Mouse (Mus musculus) T-cell, adult 66 days (primary cell): ENCODE results near the gene Chchd1. TPM values are rescaled to one million over a fixed set of nuclear protein-coding genes. Genes with fewer than 3 reads are reported as not detected.

ENCODE experiments used
- total RNA-seq, 2 experiments: library from RNA; stranded (reverse); gene quantifications; 3 replicates in 1 of 2; 4 replicates in 1 of 2; pipeline ENCODE4 v1.2.4; 2023

The Chchd1 gene
- total RNA-seq: 10 to 100 TPM; 38.1 to 44.3 TPM

GRCm38 (mm10) chr14:20702741-20703381 is at the start of gene Chchd1:
Gene Chchd1, plus strand, starts transcription at chr14:20703006.

GRCm38 (mm10) chr14:20656361-20656760 is 46.4 kb upstream of the Chchd1 start, which contains the start of gene Myoz1:
Gene Myoz1, minus strand, starts transcription at chr14:20656540.

DNA sequence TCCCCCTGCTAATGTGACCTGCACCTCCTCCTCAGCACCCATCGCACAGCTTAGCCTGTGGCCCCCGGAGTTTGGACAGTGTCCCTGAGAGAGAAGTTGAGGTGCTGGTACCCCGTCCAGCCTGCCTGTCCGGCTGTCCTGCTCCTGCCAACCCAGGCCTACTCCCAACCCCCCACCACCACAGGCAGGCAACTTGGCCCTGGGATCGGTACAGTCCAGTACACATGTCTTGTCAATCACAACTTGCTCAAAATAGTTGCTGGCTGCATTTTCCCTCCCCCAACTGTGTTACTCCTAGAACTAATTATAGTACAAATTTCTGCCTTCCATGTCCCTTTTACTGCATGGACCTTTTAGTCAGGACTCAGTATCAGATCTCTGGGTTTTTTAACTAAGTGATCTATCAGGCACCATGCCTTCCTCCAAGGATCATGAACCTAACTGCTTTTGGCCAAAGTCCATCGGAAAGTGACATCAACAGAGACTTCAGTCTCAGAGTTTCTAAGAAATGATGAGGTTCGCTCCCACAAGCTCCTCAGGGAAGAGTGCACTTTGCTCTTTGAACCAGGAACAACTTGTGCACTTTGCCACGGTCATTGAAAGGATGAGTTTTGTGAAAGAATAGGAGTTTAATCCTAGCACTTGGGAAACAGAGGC is 34.5 kb upstream of the Chchd1 start, which contains the start of gene Synpo2l:
Synpo2l (minus strand) TSS at position 201 of the 657 bp plus-strand sequence.

DNA sequence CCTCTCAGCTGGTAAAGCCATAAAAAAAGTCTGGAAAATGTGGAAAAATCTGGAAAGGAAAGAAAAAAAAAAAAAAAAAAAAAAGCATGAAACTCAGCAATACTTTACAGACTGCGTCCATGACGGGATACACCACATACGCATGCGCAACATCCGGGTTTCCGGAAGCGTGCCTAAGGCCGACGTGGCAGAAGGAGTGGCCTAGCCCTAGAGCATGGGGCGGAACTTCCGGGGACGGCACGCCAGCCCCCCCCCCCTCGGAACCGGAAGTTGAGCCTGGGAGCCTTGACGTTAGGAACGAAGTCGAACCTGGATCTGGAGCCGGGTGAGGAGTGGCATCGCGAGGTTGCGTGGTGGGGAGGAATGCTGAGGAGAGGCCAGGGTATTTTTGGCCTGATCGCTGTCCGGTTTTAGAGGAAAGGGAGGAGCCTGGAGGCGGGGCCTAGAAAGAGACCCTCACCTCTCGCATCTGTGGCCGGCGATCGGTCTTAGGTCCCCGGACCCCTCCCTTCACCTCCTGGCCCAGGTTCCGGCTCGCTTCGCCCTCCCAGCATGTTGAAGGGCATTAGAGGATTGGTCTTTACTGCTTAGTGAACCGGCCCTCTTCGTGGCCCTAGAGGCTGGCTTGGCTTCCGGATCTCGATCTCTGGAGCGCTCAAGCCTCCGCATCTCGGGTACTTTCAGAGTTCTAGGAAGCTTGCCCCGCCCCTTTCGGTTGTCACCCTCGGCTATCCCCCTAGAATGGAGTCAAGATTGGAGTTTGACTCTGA is 28.6 kb upstream of the Chchd1 start, which contains the start of gene Sec24c:
Sec24c (plus strand) TSS at position 245 of the 770 bp plus-strand sequence.

DNA sequence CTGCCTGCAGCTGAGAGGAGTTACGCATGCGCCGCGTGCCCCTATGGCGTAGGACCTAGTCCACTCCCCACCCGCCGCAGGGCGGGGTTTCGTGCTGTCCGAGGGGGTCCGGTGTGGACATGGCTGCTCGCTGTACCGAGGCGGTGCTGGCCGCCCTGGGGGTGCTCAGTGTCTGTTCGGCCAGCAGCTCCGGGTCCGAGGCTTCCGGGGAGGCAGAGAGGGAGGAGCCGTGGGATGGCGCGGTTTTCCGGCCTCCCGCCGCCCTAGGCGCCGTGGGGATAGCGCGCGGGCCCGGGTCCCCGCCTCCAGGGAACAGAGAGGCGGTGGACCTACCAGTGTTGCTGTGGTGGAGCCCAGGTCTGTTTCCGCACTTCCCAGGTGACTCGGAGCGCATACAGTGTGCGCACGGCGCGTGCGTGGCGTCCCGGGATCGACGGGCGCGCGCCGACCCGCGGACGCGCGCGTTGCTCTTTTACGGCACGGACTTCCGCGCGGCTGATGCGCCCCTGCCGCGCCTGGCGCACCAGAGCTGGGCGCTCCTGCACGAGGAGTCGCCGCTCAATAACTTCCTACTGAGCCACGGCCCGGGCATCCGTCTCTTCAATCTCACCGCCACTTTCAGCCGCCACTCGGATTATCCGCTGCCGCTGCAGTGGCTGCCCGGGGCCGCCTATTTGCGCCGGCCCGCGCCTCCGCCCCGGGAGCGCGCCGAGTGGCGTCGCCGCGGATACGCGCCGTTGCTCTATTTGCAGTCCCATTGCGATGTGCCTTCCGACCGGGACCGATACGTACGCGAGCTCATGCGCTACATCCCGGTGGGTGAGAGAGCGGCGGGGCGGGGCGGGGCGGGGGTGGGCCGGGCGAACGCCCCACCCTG is 7.7 kb upstream of the Chchd1 start, which contains the start of gene Fut11:
Fut11 (plus strand) TSS at position 85 of the 877 bp plus-strand sequence.

GRCm38 (mm10) chr14:20707201-20708190 is 4.7 kb downstream of the Chchd1 start, which contains the start of gene Zswim8:
Gene Zswim8, plus strand, starts transcription at chr14:20707552.

GRCm38 (mm10) chr14:20733952-20734774 is 31.4 kb downstream of the Chchd1 start, which contains the start of gene Ndst2:
Gene Ndst2, minus strand, starts transcription at chr14:20734562.

Other genes with a start within 250 kb of the Chchd1 start
- 10 to 100 TPM; 47.4 to 53.4 TPM for gene Anxa7, start 222.9 kb upstream of the Chchd1 start, total RNA-seq
- 10 to 100 TPM; 11.8 to 16.4 TPM for gene Mss51, start 206.1 kb upstream of the Chchd1 start, total RNA-seq
- 100 to 1,000 TPM; 110 to 111 TPM for gene Ppp3cb, start 156.4 kb upstream of the Chchd1 start, total RNA-seq
- 1 to 10 TPM; 3.9 to 4.3 TPM for gene Usp54, start 61.9 kb upstream of the Chchd1 start, total RNA-seq
- not detected for gene Myoz1, start 46.5 kb upstream of the Chchd1 start, total RNA-seq
- under 1 TPM in 1 of 2 experiments, not detected in 1; 0.15 TPM for gene Synpo2l, start 34.7 kb upstream of the Chchd1 start, total RNA-seq
- gene Sec24c, start 28.7 kb upstream of the Chchd1 start, total RNA-seq: 100 to 1,000 TPM; 240 to 261 TPM
- 1 to 10 TPM; 7.3 to 8.8 TPM for gene Fut11, start 8.0 kb upstream of the Chchd1 start, total RNA-seq
- gene Zswim8, start 4.5 kb downstream of the Chchd1 start, total RNA-seq: 100 to 1,000 TPM; 124 to 133 TPM
- gene Ndst2, start 31.6 kb downstream of the Chchd1 start, total RNA-seq: 10 to 100 TPM; 45.4 to 51.1 TPM
- 10 to 100 TPM; 68.3 to 72.0 TPM for gene Camk2g, start 91.1 kb downstream of the Chchd1 start, total RNA-seq
- gene Plau, start 133.7 kb downstream of the Chchd1 start, total RNA-seq: under 1 TPM in 1 of 2 experiments, not detected in 1; 0.23 TPM
- 1 to 10 TPM; 3.2 to 4.3 TPM for gene Vcl, start 226.4 kb downstream of the Chchd1 start, total RNA-seq